Mouse (Mus musculus): ENCODE results near the gene Agr2. TPM values are rescaled to one million over a fixed set of nuclear protein-coding genes. Genes with fewer than 3 reads are reported as not detected.

Agr2 gene
- total RNA-seq, 2 experiments from 2014 or later: not detected

DNA sequence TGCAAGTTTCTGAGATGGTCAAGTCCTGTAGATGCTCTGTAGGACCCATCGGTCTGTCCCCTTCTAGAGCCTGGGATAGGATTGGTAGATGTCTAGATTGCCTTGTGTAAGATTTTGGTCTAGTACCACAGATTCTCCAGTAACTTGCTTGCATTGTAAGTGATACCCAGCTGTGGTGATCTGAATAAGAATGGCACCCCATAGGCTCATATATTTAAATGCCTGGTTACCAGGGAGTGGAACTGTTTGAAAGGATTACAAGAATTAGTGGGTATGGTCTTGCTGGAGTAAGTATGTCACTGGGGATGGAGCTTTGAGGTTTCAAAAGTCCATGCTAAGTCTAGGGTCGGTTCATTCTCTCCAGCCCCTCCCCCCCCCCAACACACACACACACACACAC lies 28.0 kb downstream of the Agr2 start:
- ATAC-seq (replicated peaks; ENCODE audit: poor library complexity): no peak

DNA sequence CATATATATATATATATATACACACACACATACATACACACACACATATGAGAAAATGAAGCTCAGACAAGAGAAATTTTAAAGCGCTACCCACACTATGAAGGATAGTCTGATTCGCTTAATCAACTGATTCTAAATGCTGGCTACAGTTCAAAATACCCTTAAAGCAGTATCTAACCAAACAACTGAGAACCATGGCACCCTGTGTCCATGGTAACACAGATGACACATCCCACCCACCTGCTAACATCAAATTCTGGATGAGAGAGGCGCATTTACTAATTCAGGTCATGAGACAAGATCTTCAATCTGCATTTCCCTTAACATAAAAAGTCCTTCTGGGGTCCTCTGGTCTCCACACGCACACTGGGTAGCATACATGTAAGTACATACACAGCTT lies 33.4 kb downstream of the Agr2 start:
- no peak for ATAC-seq (replicated peaks; ENCODE audit: poor library complexity)

- ATAC-seq (replicated peaks; ENCODE audit: poor library complexity): no peak
These were observed 34.5 kb downstream of the Agr2 start for GRCm38 (mm10) chr12:36027171-36027570.

DNA sequence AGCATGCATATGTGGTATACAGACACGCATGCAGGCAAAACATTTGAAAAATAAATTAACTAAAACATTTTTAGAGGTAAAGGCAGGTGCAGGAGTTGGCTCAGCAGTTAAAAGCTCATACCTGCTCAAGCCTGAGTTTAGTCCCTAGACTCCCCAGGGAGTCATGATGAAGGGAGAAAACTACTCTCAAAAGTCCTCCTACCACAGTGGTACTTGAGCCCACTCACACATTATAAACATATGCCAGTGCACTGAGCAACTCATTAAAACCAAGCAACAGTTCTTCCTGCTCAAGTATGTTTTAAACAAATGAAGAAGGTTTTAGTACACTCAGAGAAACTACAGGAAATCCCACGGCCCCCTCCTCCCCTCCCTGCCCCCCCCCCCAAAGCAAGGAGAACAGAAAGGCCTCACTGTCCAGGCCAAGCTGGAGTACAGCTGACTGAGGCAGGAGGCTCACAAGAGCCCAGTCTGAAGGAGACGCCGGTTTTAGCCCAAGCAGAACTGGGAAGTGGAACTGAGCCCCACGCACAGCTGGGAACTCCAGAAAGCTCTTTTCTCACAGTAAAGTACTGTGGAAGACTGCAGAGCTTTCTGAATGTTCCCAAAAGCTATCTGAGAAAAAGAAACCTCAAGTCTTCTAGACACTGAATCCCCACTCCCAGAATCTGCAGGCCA lies 36.4 kb downstream of the Agr2 start:
- ATAC-seq (replicated peaks; ENCODE audit: poor library complexity): peak; percentile 58

- peak; percentile 32 for ATAC-seq (replicated peaks; ENCODE audit: poor library complexity)
These were observed 37.0 kb downstream of the Agr2 start for GRCm38 (mm10) chr12:36029687-36030086.

GRCm38 (mm10) chr12:36030660-36031363 lies 38.1 kb downstream of the Agr2 start:
- ATAC-seq (replicated peaks; ENCODE audit: poor library complexity): peak; percentile 11; the same call in 1 of the 2 replicates

DNA sequence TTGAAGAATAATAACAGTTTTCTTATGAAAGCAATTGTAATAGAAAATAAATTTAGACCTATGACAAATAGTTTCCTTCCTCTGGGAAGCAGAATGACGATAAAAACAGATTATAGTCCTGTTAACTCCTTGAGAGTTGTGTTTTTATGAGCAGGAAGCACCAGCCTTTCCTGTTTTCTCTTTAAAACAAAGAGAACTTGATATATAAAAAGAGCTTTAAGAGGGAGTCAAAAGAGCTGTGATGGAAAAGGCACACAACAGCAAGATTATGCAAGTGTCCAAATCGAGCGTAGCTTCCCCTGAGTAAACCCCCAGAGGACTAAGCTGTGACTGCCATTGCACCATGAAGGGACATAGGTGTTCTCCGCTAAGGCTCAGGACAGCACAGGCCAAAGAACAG lies 39.7 kb downstream of the Agr2 start:
- 0 out of 2 replicates have a peak, but pooled peaks have one; percentile 13 for ATAC-seq (replicated peaks; ENCODE audit: poor library complexity)

DNA sequence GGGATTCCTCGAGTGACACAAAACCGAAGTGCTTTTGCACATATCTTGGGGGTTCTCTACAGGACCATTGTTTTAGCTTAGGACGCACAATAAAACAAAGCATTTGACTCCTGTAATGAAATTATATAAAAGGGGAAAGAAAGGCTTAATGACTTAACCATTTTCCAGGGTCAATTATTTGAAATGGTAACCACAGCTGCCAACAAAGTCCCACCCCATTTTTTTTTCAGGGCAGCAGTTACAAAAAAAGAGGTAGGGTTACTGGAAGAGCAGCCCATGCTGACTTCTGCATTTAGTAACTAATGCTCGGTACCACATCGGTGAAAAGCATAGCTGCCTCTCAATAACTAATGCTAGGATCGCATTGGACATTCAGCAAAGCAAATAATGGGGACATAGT lies 42.8 kb downstream of the Agr2 start:
- ATAC-seq (replicated peaks; ENCODE audit: poor library complexity): no peak

DNA sequence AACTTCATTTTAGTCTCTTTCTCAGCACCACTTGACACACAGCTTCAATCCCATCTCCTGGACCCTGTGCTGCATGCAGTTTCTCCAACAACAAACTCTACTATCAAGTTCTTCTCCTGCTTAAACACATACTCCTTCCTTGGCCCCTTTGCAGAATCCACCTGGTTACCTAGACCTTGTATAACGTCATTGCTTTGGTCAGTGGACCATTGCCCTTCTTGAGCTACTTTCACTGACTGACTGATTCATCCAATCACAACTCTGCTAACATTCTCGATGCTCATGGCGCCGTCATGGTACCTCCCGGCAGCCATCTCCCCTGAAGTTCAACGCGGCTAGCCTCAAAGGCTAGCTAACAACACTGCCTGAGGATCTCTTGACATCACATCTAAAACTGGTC lies 43.4 kb downstream of the Agr2 start:
- ATAC-seq (replicated peaks; ENCODE audit: poor library complexity): no peak

DNA sequence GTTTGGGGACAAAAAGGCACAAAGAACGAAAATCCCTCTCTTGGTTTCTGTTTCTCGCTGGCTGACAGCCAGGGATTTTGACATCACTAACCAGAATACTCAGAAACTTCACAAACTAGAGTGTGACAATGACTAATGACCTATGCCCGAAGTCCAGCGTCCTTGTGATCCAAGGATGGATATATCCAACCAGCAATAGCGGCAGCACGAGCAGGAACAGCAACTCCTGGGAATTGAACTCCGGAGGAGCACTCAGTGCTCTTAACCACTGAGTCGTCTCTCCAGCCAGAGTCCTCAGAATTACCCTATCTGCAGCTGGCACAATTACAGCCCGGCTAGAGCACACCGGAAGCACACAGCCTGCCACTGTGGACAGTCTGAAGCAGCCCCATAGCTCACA lies 44.1 kb downstream of the Agr2 start:
- ATAC-seq (replicated peaks; ENCODE audit: poor library complexity): peak; percentile 60

- ATAC-seq (replicated peaks; ENCODE audit: poor library complexity): peak; percentile 57
These were observed 46.9 kb downstream of the Agr2 start for GRCm38 (mm10) chr12:36039541-36040084.

GRCm38 (mm10) chr12:36040571-36041280 lies 48.0 kb downstream of the Agr2 start:
- no peak for ATAC-seq (replicated peaks; ENCODE audit: poor library complexity)

GRCm38 (mm10) chr12:36041281-36041589 lies 48.5 kb downstream of the Agr2 start:
- ATAC-seq (replicated peaks; ENCODE audit: poor library complexity): no peak

- peak; percentile 13; the same call in 1 of the 2 replicates for ATAC-seq (replicated peaks; ENCODE audit: poor library complexity)
These were observed 49.1 kb downstream of the Agr2 start for GRCm38 (mm10) chr12:36041703-36042347.

DNA sequence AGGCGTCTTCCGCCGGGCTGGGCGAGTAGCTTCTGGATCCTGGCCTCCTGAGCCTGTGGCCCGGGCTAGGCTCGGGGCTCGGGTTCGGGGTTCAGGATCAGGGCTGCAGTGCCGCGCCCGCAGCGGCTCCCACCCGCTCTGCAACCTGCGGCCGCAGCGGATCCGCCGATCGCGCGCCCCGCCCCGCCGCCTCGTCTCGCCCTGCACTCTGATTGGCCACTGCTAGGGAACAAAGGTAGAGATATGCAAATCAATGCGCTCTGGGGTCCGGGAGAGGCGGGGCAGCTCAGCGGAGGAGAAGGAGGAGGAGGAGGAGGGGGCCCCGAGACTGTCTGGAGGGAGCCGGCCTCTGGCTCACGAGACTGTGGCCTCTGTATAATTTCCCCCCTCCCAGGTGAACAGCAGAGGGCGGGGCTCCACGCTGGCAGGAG lies 49.7 kb downstream of the Agr2 start, which contains the start of gene Tspan13:
Gene Tspan13 (minus strand): TSS at position 153 of the 431 bp plus-strand sequence.
- peak; percentile 76 for ATAC-seq (replicated peaks; ENCODE audit: poor library complexity)

DNA sequence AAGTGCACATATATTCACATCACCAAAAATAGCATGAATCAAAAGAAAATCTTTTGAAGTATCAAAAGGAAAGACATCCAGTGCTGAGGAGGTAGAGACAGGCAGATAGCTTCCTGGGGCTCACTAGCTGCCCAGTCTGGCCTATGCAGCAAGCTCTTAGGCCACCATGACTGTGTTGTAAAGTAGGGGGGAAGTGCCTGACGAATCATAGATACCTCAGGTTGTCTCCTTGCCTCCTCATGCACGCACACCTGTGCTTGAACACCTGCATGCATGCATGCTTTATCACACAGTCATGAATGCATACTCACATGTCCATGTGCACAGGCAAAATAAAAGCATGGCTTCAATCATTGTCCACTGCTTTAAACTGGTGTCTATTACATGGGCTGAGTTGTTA lies 52.0 kb downstream of the Agr2 start:
- no peak for ATAC-seq (replicated peaks; ENCODE audit: poor library complexity)

GRCm38 (mm10) chr12:36046196-36046595 lies 53.5 kb downstream of the Agr2 start:
- peak; percentile 32 for ATAC-seq (replicated peaks; ENCODE audit: poor library complexity)

DNA sequence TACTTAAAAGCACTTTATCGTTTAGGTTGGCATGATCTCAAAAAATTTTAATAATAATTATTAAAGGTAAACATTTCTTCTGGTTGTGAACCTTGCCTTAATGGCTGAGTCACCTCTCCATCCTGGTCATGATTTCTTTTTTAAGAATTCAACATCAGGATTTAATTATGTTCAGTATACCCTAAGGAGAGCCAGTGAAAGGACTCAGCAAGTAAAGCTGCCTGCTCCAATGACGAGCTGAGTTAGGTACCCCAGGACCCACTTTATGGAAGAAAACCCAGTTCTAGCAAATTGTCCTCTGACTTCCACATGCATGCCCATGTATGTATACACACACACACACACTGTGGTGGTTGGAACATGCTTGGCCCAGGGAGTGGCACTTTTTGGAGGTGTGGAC lies 54.9 kb downstream of the Agr2 start:
- ATAC-seq (replicated peaks; ENCODE audit: poor library complexity): no peak

- no peak for ATAC-seq (replicated peaks; ENCODE audit: poor library complexity)
These were observed 57.6 kb downstream of the Agr2 start for GRCm38 (mm10) chr12:36050276-36050675.

Data from megakaryocyte progenitor cell, adult 5-6 weeks (primary cell).